Mouse (Mus musculus) cortical plate, adult 2 months (tissue): Measurements from ENCODE around the gene Nlrp3.

ENCODE experiments used
- CTCF ChIP-seq: fragments of 200-500 bp; IDR thresholded peaks from 2 replicates; pipeline ENCODE4 v1.5.1; 2011; ENCODE audit warnings: mild to moderate bottlenecking, control low read depth, low read length; ENCODE audit not compliant: insufficient read depth; ENCODE audit errors: extremely low read depth
- POLR2A ChIP-seq: fragments of 200-500 bp; IDR thresholded peaks from 2 replicates; pipeline ENCODE4 v1.6.1; 2011; ENCODE audit warnings: mild to moderate bottlenecking, low read length, control low read depth; ENCODE audit not compliant: insufficient read depth; ENCODE audit errors: extremely low read depth

GRCm38 (mm10) chr11:59505351-59505838 is 36.0 kb upstream of the Nlrp3 start:
- TF ChIP-seq POLR2A (peak; percentile 62), CTCF (no peak)
